Mouse (Mus musculus) layer of hippocampus, postnatal 10 days (tissue): ENCODE data around the gene Arfgef2. TPM values are rescaled to one million over a fixed set of nuclear protein-coding genes. Genes with fewer than 3 reads are reported as not detected.

ENCODE experiments used
- DNase-seq, 2 experiments: peaks; one replicate each; pipeline ENCODE4 v3.0.0; 2021; ENCODE audit warnings: low spot score in 2 of 2
- total RNA-seq, 2 experiments: library from RNA; stranded (reverse); gene quantifications; 2 replicates each; pipeline ENCODE4 v1.2.3; 2021

The Arfgef2 gene
- total RNA-seq, 2 experiments from 2014 or later = 35.9 to 39.7 TPM

GRCm38 (mm10) chr2:166903719-166904282 lies 98.4 kb downstream of the Arfgef2 start:
- DNase-seq = no peak

- DNase-seq = peak; percentile 98 to 99
Observed at GRCm38 (mm10) chr2:166905711-166906522, 100.5 kb downstream of the Arfgef2 start, which contains the start of gene Cse1l. Gene Cse1l, plus strand, starts transcription at chr2:166906040.

- no peak for DNase-seq
Observed at GRCm38 (mm10) chr2:166906523-166907182, 101.3 kb downstream of the Arfgef2 start.

GRCm38 (mm10) chr2:166909729-166910128 lies 104.3 kb downstream of the Arfgef2 start:
- DNase-seq = no peak

- DNase-seq = no peak
Observed at GRCm38 (mm10) chr2:166910536-166910935, 105.1 kb downstream of the Arfgef2 start.

- DNase-seq = no peak
Observed at GRCm38 (mm10) chr2:166923971-166924370, 118.6 kb downstream of the Arfgef2 start.

- DNase-seq = no peak
Observed at GRCm38 (mm10) chr2:166933943-166934342, 128.6 kb downstream of the Arfgef2 start.

GRCm38 (mm10) chr2:166934416-166934815 lies 129.0 kb downstream of the Arfgef2 start:
- no peak for DNase-seq

GRCm38 (mm10) chr2:166935582-166935981 lies 130.2 kb downstream of the Arfgef2 start:
- DNase-seq = no peak

GRCm38 (mm10) chr2:166936166-166936565 lies 130.8 kb downstream of the Arfgef2 start:
- no peak for DNase-seq

GRCm38 (mm10) chr2:166943146-166943545 lies 137.8 kb downstream of the Arfgef2 start:
- DNase-seq = no peak

- DNase-seq = no peak
Observed at GRCm38 (mm10) chr2:166944346-166944745, 139.0 kb downstream of the Arfgef2 start.

- no peak for DNase-seq
Observed at GRCm38 (mm10) chr2:166945456-166945855, 140.1 kb downstream of the Arfgef2 start.

Other genes with a start within 250 kb of the Arfgef2 start
- 10 to 100 TPM; 76.6 to 86.9 TPM for gene Prex1, start 91.8 kb upstream of the Arfgef2 start, total RNA-seq
- 1 to 10 TPM; 5.8 to 7.7 TPM for gene Trp53rkb, start 13.1 kb upstream of the Arfgef2 start, total RNA-seq
- gene Cse1l, start 100.5 kb downstream of the Arfgef2 start, total RNA-seq = 10 to 100 TPM; 67.2 to 70.4 TPM
- 10 to 100 TPM; 75.7 to 79.5 TPM for gene Stau1, start 190.7 kb downstream of the Arfgef2 start, total RNA-seq
- 10 to 100 TPM; 34.8 to 36.1 TPM for gene Ddx27, start 209.6 kb downstream of the Arfgef2 start, total RNA-seq